Mouse (Mus musculus) liver, embryonic 11.5 days (tissue): ENCODE measurements at regions not wholly inside any gene's neighbourhood (a gene's known extent, or its start where the extent isn't known, plus 50 kb on each side); places are given as distances from the start of the nearest gene placed in this dataset.

Experiments
- ATAC-seq: fragments of 200-750 bp; cut with Nextera tagmentation; replicated peaks from 2 replicates; pipeline ENCODE4 v1.8.0; 2017; ENCODE audit warnings: moderate number of reproducible peaks, mild to moderate bottlenecking, moderate TSS enrichment, moderate library complexity; ENCODE audit not compliant: low FRiP score
- DNase-seq: peaks from one replicate; pipeline ENCODE4 v3.0.0-alpha.2; 2017; ENCODE audit warnings: low spot score
- H3K27ac ChIP-seq: fragments of 300-500 bp; sonication (generic); 2 replicates; pipeline ENCODE4 v1.5.1; 2014; ENCODE audit warnings: mild to moderate bottlenecking, low read depth, low read length, control low read depth
- H3K27me3 ChIP-seq: fragments of 300-500 bp; sonication (generic); replicated peaks from 2 replicates; pipeline ENCODE4 v1.6.1; 2014; ENCODE audit warnings: low read length, mixed read lengths; ENCODE audit not compliant: control insufficient read depth, insufficient read depth
- H3K36me3 ChIP-seq: fragments of 300-500 bp; sonication (generic); 2 replicates; pipeline ENCODE4 v1.6.1; 2014; ENCODE audit warnings: mild to moderate bottlenecking, low read length, moderate library complexity, mixed read lengths; ENCODE audit not compliant: control insufficient read depth, insufficient read depth
- H3K4me1 ChIP-seq: fragments of 300-500 bp; sonication (generic); replicated peaks from 2 replicates; pipeline ENCODE4 v1.6.1; 2014; ENCODE audit warnings: low read length, mixed read lengths; ENCODE audit not compliant: control insufficient read depth, insufficient read depth
- H3K4me2 ChIP-seq: fragments of 300-500 bp; sonication (generic); 2 replicates; pipeline ENCODE4 v1.6.1; 2014; ENCODE audit warnings: mild to moderate bottlenecking, control low read depth, moderate library complexity
- H3K4me3 ChIP-seq: fragments of 300-500 bp; sonication (generic); 2 replicates; pipeline ENCODE4 v1.5.1; 2014; ENCODE audit warnings: low read depth, low read length, control low read depth
- H3K9ac ChIP-seq: fragments of 300-500 bp; sonication (generic); 2 replicates; pipeline ENCODE4 v1.6.1; 2014; ENCODE audit warnings: low read depth, low read length, control low read depth
- H3K9me3 ChIP-seq: fragments of 300-500 bp; sonication (generic); 2 replicates; pipeline ENCODE4 v1.6.1; 2016; ENCODE audit warnings: low read length, inconsistent platforms, mixed read lengths; ENCODE audit not compliant: control insufficient read depth
- WGBS: fragments of 180-500 bp; shearing (Covaris S2); extraction: QIAGEN DNeasy Blood & Tissue Kit; methylation state at CpG from one replicate; pipeline ENCODE4 v1.1.7; 2014; 5-methylcytosine and 5-hydroxymethylcytosine counted together

DNA sequence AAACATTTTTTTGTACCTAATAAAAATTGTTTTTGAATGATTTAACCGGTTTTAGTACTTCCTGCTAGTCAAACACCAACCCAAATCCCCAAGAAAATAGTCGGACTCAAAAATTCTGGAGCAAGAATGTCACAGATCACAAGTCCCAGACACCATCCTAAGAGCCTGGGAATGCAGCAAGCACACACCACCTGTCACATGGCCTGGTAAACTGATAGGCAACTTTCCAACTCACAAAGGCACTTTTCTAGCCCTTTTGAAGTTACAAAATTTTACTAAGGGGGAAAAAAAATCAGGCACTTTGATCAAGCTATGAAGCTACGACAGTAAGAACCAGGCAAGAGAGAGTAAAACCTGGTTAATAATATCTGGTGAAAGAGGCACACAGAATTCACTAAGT is 70.7 kb upstream of the Tln2 start:
- ATAC-seq (no peak), DNase-seq (no peak)
- H3K9ac ChIP-seq = no peak overlapping the region
- no peak overlapping the region for H3K4me2 ChIP-seq
- peaks cover 34% of the 10 kb centered on the region for H3K27me3 ChIP-seq
- H3K4me3 ChIP-seq = no peak overlapping the region
- no peaks in the 10 kb centered on the region for H3K36me3 ChIP-seq
- peaks cover 6% of the 10 kb centered on the region for H3K4me1 ChIP-seq
- 45% methylated on average over 3 of the region's 3 CpGs for WGBS
- no peak overlapping the region for H3K27ac ChIP-seq
- H3K9me3 ChIP-seq = no peaks in the 10 kb centered on the region

DNA sequence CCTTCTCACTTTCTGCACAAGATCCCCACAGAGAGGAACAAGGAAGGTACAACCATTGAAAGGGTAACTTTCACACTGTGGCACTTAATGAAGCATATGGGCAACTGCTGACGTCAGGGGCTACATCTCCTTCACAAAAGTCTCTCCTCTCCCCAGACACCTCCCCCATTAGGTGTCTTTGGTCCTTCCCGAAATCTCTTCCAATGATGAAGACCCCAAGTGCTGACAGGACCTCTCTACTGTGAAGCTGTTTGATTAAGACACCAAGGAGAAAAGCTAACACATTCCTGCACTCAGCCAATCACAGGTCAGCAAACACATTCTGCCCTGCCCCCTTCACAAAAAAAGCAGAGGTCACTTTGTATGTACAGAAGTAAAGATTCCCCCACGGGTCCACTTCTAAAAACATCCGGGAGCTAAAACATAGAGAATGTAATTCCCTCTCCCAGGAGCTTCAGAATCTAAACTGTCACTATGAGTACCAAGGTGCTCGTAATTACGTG is 72.3 kb upstream of the Tln2 start:
- DNase-seq (no peak), ATAC-seq (0 out of 2 replicates have a peak, but pooled peaks have one; percentile 29)
- H3K27me3 ChIP-seq = peaks cover 34% of the 10 kb centered on the region

DNA sequence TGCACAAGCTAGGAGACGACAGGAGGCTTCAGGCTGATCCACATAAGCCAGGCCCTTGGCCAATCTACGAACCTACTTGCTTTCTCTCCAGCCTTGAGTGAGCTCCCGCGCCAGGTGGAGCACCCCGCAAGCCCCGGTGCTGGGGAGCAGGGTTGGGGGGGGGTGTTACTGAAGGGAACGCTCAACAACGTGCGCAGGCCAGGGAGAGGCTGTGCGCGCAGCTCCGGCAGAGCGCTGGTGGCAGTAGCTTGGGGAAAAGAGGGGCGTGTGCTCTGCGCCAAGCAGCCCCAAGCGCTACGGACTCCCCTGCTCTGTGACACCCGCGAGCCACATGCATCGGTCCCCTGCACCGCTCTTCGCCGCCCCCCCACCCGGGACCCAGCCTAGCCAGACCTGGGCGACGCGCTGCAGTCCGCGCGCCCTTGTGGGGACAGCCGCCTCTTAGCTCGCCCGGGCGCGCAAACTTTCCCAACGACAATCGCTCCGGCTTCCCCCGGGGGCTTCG is 73.1 kb upstream of the Tln2 start:
- Histone ChIP-seq H3K27ac (peak overlapping the region; percentile 40), H3K9ac (peak overlapping the region; percentile 55), H3K4me3 (peak overlapping the region; percentile 65), H3K4me2 (peak overlapping the region; percentile 76), H3K9me3 (no peaks in the 10 kb centered on the region), H3K27me3 (peaks cover 34% of the 10 kb centered on the region), H3K4me1 (peaks cover 6% of the 10 kb centered on the region), H3K36me3 (no peaks in the 10 kb centered on the region)
- WGBS = 1% methylated on average over 40 of the region's 40 CpGs
- DNase-seq = peak; percentile 50
- peak; percentile 57; the same call in 1 of the 2 replicates for ATAC-seq

More for the DNA sequence above, 72.3 kb upstream of the Tln2 start:
- 6% methylated on average over 6 of the region's 6 CpGs for WGBS
- H3K36me3 ChIP-seq = no peaks in the 10 kb centered on the region
- H3K9me3 ChIP-seq = no peaks in the 10 kb centered on the region
- H3K27ac ChIP-seq = no peak overlapping the region
- no peak overlapping the region for H3K9ac ChIP-seq
- H3K4me3 ChIP-seq = peak overlapping the region; percentile 65
- peaks cover 6% of the 10 kb centered on the region for H3K4me1 ChIP-seq
- H3K4me2 ChIP-seq = peak overlapping the region; percentile 76

- DNase-seq = peak; percentile 62
- WGBS = under 1% methylated on average over 50 of the region's 50 CpGs
- peaks cover 34% of the 10 kb centered on the region for H3K27me3 ChIP-seq
Measured at GRCm38 (mm10) chr9:67633026-67633741, 73.7 kb upstream of the Tln2 start.

DNA sequence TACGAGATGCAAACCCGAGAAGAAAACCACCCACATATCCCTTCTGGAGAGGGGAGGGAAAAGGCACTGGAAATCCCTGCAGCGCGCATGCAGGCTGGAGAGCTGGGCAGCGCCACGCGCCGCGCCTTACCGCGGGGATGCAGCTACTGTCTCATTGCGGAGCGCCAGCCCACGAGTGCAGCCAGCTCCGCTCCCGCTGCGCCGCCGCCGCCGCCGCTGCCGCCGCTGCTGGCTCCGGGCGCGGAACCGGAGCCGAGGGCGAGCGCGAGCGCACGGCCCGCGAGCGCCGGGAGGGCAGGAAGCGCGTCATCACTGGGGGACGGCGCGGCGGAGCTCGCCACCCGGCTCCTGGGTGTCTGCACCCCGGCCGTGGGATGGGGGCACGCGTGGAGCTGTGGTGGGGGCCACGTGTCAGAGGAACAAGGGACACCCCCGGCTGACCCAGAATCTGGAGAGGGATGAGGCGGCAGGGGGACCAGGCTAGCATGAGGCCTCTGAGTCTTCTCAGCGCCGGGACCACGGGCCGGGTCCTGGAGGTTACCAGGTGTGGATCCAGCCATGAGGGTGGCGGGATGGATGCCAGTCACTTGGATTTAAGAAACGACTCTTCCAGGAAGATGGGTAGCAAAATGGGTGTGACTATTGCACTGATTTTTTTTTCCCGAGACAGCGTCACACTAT is 74.4 kb upstream of the Tln2 start:
- Histone ChIP-seq H3K27me3 (peaks cover 34% of the 10 kb centered on the region), H3K4me2 (peak overlapping the region; percentile 76), H3K36me3 (no peaks in the 10 kb centered on the region), H3K9ac (peak overlapping the region; percentile 58), H3K4me1 (peaks cover 6% of the 10 kb centered on the region), H3K9me3 (no peaks in the 10 kb centered on the region), H3K27ac (no peak overlapping the region), H3K4me3 (peak overlapping the region; percentile 65)
- no peak; the same call in 1 of the 2 replicates for ATAC-seq
- DNase-seq = peak; percentile 73
- WGBS = under 1% methylated on average over 61 of the region's 61 CpGs

More at GRCm38 (mm10) chr9:67633026-67633741, 73.7 kb upstream of the Tln2 start:
- H3K36me3 ChIP-seq = no peaks in the 10 kb centered on the region
- H3K27ac ChIP-seq = peak overlapping the region; percentile 40; the same call in 1 of the 2 replicates
- ATAC-seq = no peak
- H3K4me1 ChIP-seq = peaks cover 6% of the 10 kb centered on the region
- peak overlapping the region; percentile 76 for H3K4me2 ChIP-seq
- H3K9me3 ChIP-seq = no peaks in the 10 kb centered on the region
- H3K4me3 ChIP-seq = peak overlapping the region; percentile 65
- H3K9ac ChIP-seq = peak overlapping the region; percentile 55

DNA sequence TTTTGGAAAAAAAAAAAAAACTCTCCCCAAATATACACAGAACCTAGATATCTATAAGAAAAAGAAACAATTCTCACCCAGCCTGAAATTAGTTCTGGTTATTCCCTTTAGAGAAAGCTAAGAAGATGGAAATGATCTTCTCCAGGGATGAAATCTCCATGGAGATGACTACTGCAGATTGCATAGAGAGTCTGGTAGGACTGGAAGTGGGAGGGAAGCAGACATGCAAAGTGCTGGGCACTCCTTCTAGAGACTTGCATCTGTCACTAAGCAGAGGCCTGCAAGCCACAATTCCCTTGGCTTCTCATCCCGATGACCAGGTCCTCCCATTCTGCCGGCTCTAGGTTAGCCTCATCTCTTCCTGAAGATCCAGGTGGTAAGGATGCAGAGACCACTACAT is 87.3 kb upstream of the Tln2 start:
- Histone ChIP-seq H3K9me3 (no peaks in the 10 kb centered on the region), H3K9ac (no peak overlapping the region), H3K27ac (no peak overlapping the region), H3K36me3 (no peaks in the 10 kb centered on the region), H3K27me3 (no peaks in the 10 kb centered on the region), H3K4me2 (no peak overlapping the region), H3K4me3 (no peak overlapping the region), H3K4me1 (no peaks in the 10 kb centered on the region)
- no peak for DNase-seq
- no peak for ATAC-seq
- WGBS = 91% methylated on average over 2 of the region's 2 CpGs

GRCm38 (mm10) chr9:67664773-67665172 is 94.5 kb upstream of the C2cd4b start:
- no peak overlapping the region for H3K4me2 ChIP-seq
- ATAC-seq = no peak
- no peaks in the 10 kb centered on the region for H3K4me1 ChIP-seq
- H3K27me3 ChIP-seq = no peaks in the 10 kb centered on the region
- H3K36me3 ChIP-seq = no peaks in the 10 kb centered on the region
- H3K27ac ChIP-seq = no peak overlapping the region
- no peak for DNase-seq
- H3K4me3 ChIP-seq = no peak overlapping the region
- H3K9ac ChIP-seq = no peak overlapping the region
- H3K9me3 ChIP-seq = no peaks in the 10 kb centered on the region

GRCm38 (mm10) chr9:67670261-67671020 is 88.8 kb upstream of the C2cd4b start:
- no peak overlapping the region for H3K4me2 ChIP-seq
- H3K4me1 ChIP-seq = no peaks in the 10 kb centered on the region
- H3K4me3 ChIP-seq = no peak overlapping the region
- no peaks in the 10 kb centered on the region for H3K36me3 ChIP-seq
- H3K9ac ChIP-seq = no peak overlapping the region
- no peak for ATAC-seq
- WGBS = 79% methylated on average over 12 of the region's 12 CpGs
- no peak overlapping the region for H3K27ac ChIP-seq
- H3K9me3 ChIP-seq = no peaks in the 10 kb centered on the region
- no peaks in the 10 kb centered on the region for H3K27me3 ChIP-seq
- no peak for DNase-seq
